Mouse (Mus musculus) heart, embryonic 11.5 days (tissue): ENCODE data around the gene Tmem59l. TPM values are rescaled to one million over a fixed set of nuclear protein-coding genes. Genes with fewer than 3 reads are reported as not detected.

Experiments
- ATAC-seq: fragments of 200-750 bp; cut with Nextera tagmentation; replicated peaks from 2 replicates; pipeline ENCODE4 v1.8.0; 2017; ENCODE audit warnings: moderate library complexity; ENCODE audit not compliant: insufficient number of reproducible peaks, low FRiP score, low TSS enrichment
- H3K27ac ChIP-seq: fragments of 300-500 bp; sonication (generic); 2 replicates; pipeline ENCODE4 v1.5.1; 2014; ENCODE audit warnings: mild to moderate bottlenecking, low read depth, low read length
- H3K27me3 ChIP-seq: fragments of 300-500 bp; sonication (generic); 2 replicates; pipeline ENCODE4 v1.6.1; 2014; ENCODE audit warnings: mild to moderate bottlenecking, low read length, mixed read lengths; ENCODE audit not compliant: control insufficient read depth, insufficient read depth
- H3K36me3 ChIP-seq: fragments of 300-500 bp; sonication (generic); 2 replicates; pipeline ENCODE4 v1.6.1; 2014; ENCODE audit warnings: mild to moderate bottlenecking, low read length, moderate library complexity, mixed read lengths; ENCODE audit not compliant: control insufficient read depth, insufficient read depth
- H3K4me1 ChIP-seq: fragments of 300-500 bp; sonication (generic); 2 replicates; pipeline ENCODE4 v1.6.1; 2014; ENCODE audit warnings: low read length; ENCODE audit not compliant: control insufficient read depth, insufficient read depth
- H3K4me2 ChIP-seq: fragments of 300-500 bp; sonication (generic); 2 replicates; pipeline ENCODE4 v1.6.1; 2014; ENCODE audit warnings: mild to moderate bottlenecking, moderate library complexity
- H3K4me3 ChIP-seq: fragments of 300-500 bp; sonication (generic); 2 replicates; pipeline ENCODE4 v1.5.1; 2014; ENCODE audit warnings: low read depth, low read length
- H3K9ac ChIP-seq: fragments of 300-500 bp; sonication (generic); 2 replicates; pipeline ENCODE4 v1.6.1; 2014; ENCODE audit warnings: mild to moderate bottlenecking, low read depth, low read length, moderate library complexity
- H3K9me3 ChIP-seq: fragments of 300-500 bp; sonication (generic); replicated peaks from 2 replicates; pipeline ENCODE4 v1.6.1; 2016; ENCODE audit warnings: low read length; ENCODE audit not compliant: control insufficient read depth
- WGBS: fragments of 180-500 bp; shearing (Covaris S2); extraction: QIAGEN DNeasy Blood & Tissue Kit; methylation state at CpG from one replicate; pipeline ENCODE4 v1.1.7; 2014; ENCODE audit not compliant: insufficient replicate concordance; 5-methylcytosine and 5-hydroxymethylcytosine counted together
- polyA plus RNA-seq: library from polyadenylated mRNA; unstranded; fragments of >200 nt; fragmentation: Nextera tagmentation; extraction: Ambion mirVana; gene quantifications from 2 replicates; pipeline ENCODE4 v1.2.1, GENCODE M21; 2014

Tmem59l gene
- polyA plus RNA-seq, 1 experiment from 2014 or later = 0.86 TPM

- Histone ChIP-seq H3K36me3 (no peaks in the 10 kb centered on the region; the same call in 1 of the 2 replicates), H3K27me3 (peaks cover 11% of the 10 kb centered on the region), H3K4me1 (peaks cover 36% of the 10 kb centered on the region), H3K27ac (no peak overlapping the region), H3K9me3 (no peaks in the 10 kb centered on the region), H3K4me3 (no peak overlapping the region), H3K9ac (peak overlapping the region; percentile 10; the same call in 1 of the 2 replicates), H3K4me2 (peak overlapping the region; percentile 11)
- no peak for ATAC-seq
- 33% methylated on average over 52 of the region's 52 CpGs for WGBS
Measured at GRCm38 (mm10) chr8:70452196-70452966, 34.8 kb downstream of the Tmem59l start.

- no peak for ATAC-seq
- 65% methylated on average over 19 of the region's 19 CpGs for WGBS
- no peak overlapping the region for H3K4me3 ChIP-seq
- H3K27me3 ChIP-seq = peaks cover 11% of the 10 kb centered on the region
- no peaks in the 10 kb centered on the region; the same call in 1 of the 2 replicates for H3K36me3 ChIP-seq
- H3K27ac ChIP-seq = no peak overlapping the region
- no peak overlapping the region for H3K4me2 ChIP-seq
- H3K9ac ChIP-seq = 0 out of 2 replicates have a peak overlapping the region, but pooled peaks have one; percentile 4
- H3K9me3 ChIP-seq = no peaks in the 10 kb centered on the region
- H3K4me1 ChIP-seq = peaks cover 18% of the 10 kb centered on the region
Measured at GRCm38 (mm10) chr8:70447639-70448420, 39.3 kb downstream of the Tmem59l start.

- ATAC-seq = no peak
- Histone ChIP-seq H3K9me3 (no peaks in the 10 kb centered on the region), H3K4me1 (peaks cover 5% of the 10 kb centered on the region), H3K27me3 (no peaks in the 10 kb centered on the region), H3K9ac (no peak overlapping the region), H3K27ac (no peak overlapping the region), H3K36me3 (no peaks in the 10 kb centered on the region), H3K4me2 (no peak overlapping the region), H3K4me3 (no peak overlapping the region)
- 50% methylated on average over 1 of the region's 1 CpGs for WGBS
Measured at GRCm38 (mm10) chr8:70445988-70446387, 41.2 kb downstream of the Tmem59l start.

- H3K9ac ChIP-seq = no peak overlapping the region
- H3K9me3 ChIP-seq = no peaks in the 10 kb centered on the region
- H3K27me3 ChIP-seq = no peaks in the 10 kb centered on the region
- no peak overlapping the region for H3K4me3 ChIP-seq
- H3K4me1 ChIP-seq = peaks cover 4% of the 10 kb centered on the region; the same call in 1 of the 2 replicates
- H3K4me2 ChIP-seq = no peak overlapping the region
- 0 out of 2 replicates have a peak overlapping the region, but pooled peaks have one; percentile 46 for H3K27ac ChIP-seq
- no peaks in the 10 kb centered on the region for H3K36me3 ChIP-seq
- WGBS = 65% methylated on average over 4 of the region's 4 CpGs
- no peak for ATAC-seq
Measured at GRCm38 (mm10) chr8:70443326-70443725, 43.8 kb downstream of the Tmem59l start.

GRCm38 (mm10) chr8:70441565-70441964 lies 45.6 kb downstream of the Tmem59l start:
- H3K9ac ChIP-seq = no peak overlapping the region
- no peak overlapping the region for H3K27ac ChIP-seq
- no peak for ATAC-seq
- H3K4me3 ChIP-seq = no peak overlapping the region
- 55% methylated on average over 3 of the region's 3 CpGs for WGBS
- H3K4me2 ChIP-seq = no peak overlapping the region
- H3K9me3 ChIP-seq = no peaks in the 10 kb centered on the region
- H3K4me1 ChIP-seq = peaks cover 4% of the 10 kb centered on the region; the same call in 1 of the 2 replicates
- no peaks in the 10 kb centered on the region for H3K36me3 ChIP-seq
- no peaks in the 10 kb centered on the region for H3K27me3 ChIP-seq

- Histone ChIP-seq H3K9me3 (no peaks in the 10 kb centered on the region), H3K4me1 (peaks cover 4% of the 10 kb centered on the region; the same call in 1 of the 2 replicates), H3K36me3 (no peaks in the 10 kb centered on the region), H3K27me3 (no peaks in the 10 kb centered on the region), H3K9ac (peak overlapping the region; percentile 74; the same call in 1 of the 2 replicates), H3K4me3 (peak overlapping the region; percentile 77), H3K4me2 (peak overlapping the region; percentile 96), H3K27ac (peak overlapping the region; percentile 81; the same call in 1 of the 2 replicates)
- ATAC-seq = no peak
- WGBS = 44% methylated on average over 3 of the region's 3 CpGs
Measured at GRCm38 (mm10) chr8:70440246-70440645, 46.9 kb downstream of the Tmem59l start.

GRCm38 (mm10) chr8:70439848-70440179 lies 47.3 kb downstream of the Tmem59l start:
- peak overlapping the region; percentile 81 for H3K27ac ChIP-seq
- no peak; the same call in 1 of the 2 replicates for ATAC-seq

GRCm38 (mm10) chr8:70439055-70439847 lies 47.9 kb downstream of the Tmem59l start, which contains the start of gene Crtc1:
Gene Crtc1, minus strand, starts transcription at chr8:70439579.
- peak within 1 kb of the TSS; percentile 81 for H3K27ac ChIP-seq
- peak within 1 kb of the TSS; percentile 77 for H3K4me3 ChIP-seq
- H3K36me3 ChIP-seq = no peaks in the 10 kb centered on the region
- H3K9ac ChIP-seq = peak within 1 kb of the TSS; percentile 77
- no peaks in the 10 kb centered on the region for H3K27me3 ChIP-seq
- no peaks in the 10 kb centered on the region for H3K9me3 ChIP-seq
- ATAC-seq = peak; percentile 97
- H3K4me1 ChIP-seq = peaks cover 4% of the 10 kb centered on the region; the same call in 1 of the 2 replicates
- under 1% methylated on average over 67 of the region's 70 CpGs for WGBS
- peak within 1 kb of the TSS; percentile 96 for H3K4me2 ChIP-seq

More at GRCm38 (mm10) chr8:70439848-70440179, 47.3 kb downstream of the Tmem59l start:
- 7% methylated on average over 7 of the region's 7 CpGs for WGBS
- no peaks in the 10 kb centered on the region for H3K9me3 ChIP-seq
- H3K4me2 ChIP-seq = peak overlapping the region; percentile 96
- H3K36me3 ChIP-seq = no peaks in the 10 kb centered on the region
- no peaks in the 10 kb centered on the region for H3K27me3 ChIP-seq
- H3K4me3 ChIP-seq = peak overlapping the region; percentile 77
- H3K9ac ChIP-seq = peak overlapping the region; percentile 74
- H3K4me1 ChIP-seq = peaks cover 4% of the 10 kb centered on the region; the same call in 1 of the 2 replicates
